Mouse (Mus musculus) liver, adult (tissue): ENCODE measurements around the gene Scn4b.

Source experiments
- GATA4 ChIP-seq: IDR thresholded peaks from 2 replicates; pipeline ENCODE4 v1.6.1; 2014; ENCODE audit warnings: mild to moderate bottlenecking, low read length; ENCODE audit not compliant: insufficient replicate concordance

The Scn4b gene

DNA sequence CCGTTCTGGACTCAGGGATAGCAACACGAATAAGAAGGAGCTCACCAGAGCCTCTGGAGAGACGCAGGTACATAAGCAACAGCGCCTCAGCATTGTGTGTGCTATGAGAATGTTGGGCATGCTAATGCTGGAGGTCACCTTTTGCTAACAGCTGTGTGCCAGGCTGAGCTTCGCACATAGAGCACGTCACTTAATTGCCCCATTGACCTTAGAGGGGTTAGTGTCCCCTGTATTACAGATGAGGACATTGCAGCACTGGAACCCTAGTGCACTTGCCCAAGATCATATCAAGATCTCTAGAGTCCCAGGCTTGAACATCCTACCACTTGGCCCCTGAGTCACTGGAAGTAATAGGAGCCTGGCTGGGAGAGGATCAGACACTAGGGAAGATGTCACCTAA lies 17.6 kb upstream of the Scn4b start:
- no peak for TF ChIP-seq GATA4

GRCm38 (mm10) chr9:45121001-45121400 lies 17.2 kb upstream of the Scn4b start:
- TF ChIP-seq GATA4 = no peak

GRCm38 (mm10) chr9:45121769-45122168 lies 16.4 kb upstream of the Scn4b start:
- TF ChIP-seq GATA4 = no peak

DNA sequence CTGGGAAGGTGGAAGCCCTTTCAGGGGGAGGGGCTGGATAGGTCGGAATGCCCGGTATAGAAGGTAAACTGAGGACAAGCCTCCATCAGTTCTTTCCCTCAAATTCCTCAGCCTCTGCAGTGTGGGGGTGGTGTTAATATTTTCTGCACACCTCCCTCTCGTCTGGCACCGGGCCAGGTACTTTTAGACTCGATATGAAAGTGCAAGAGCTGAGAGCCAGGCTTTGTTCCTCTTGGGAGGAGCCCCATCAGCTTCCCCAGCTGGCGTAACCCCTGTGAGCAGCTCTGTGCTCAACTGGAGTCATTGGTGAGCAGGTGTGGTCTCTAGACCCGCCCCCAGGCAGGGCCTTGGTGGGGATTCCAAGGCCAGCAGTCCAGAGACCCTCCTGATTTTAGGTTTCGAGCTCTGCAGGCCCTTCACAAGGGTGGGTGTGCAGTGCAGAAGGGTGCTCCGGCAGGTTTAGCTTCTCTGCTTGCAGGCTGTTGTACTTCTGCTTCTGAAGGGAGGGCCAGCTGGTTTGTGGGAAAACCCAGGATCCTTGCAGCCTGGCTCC lies 15.9 kb upstream of the Scn4b start:
- no peak for TF ChIP-seq GATA4

DNA sequence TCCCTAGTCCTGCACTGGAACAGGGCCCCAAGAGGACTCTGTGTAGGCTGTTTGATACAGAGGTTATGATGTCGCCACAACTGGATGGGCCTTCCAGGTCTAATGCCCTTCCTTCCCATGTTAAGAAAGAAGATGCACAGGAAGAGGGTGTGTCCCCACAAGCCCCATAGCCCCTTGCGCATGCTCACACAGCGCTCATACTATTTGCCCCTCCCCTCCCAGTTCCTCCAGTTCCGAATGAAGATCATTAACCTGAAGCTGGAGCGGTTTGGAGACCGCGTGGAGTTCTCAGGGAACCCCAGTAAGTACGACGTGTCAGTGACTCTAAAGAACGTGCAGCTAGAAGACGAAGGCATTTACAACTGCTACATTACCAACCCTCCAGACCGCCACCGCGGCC lies 13.0 kb upstream of the Scn4b start:
- TF ChIP-seq GATA4 = no peak

DNA sequence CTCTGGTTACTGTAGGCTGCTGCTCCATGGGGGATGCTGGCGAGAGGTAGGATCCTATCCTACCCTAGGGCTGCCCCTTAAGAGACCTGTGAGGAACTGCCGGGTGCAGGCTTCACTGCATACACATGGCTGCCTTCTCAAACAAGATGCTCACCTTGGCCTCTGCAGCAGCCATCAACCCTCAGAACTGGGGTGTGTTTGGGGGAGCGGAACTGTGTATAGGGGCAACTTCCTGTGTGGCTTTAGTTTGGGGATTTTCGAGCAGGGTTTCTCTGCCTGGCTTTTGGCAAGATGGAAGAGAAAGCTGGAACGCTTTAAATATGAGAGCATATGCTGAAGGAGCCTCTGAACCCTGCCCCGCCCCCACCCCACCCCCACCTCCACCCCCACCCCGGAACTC lies 11.3 kb upstream of the Scn4b start:
- TF ChIP-seq GATA4 = no peak

DNA sequence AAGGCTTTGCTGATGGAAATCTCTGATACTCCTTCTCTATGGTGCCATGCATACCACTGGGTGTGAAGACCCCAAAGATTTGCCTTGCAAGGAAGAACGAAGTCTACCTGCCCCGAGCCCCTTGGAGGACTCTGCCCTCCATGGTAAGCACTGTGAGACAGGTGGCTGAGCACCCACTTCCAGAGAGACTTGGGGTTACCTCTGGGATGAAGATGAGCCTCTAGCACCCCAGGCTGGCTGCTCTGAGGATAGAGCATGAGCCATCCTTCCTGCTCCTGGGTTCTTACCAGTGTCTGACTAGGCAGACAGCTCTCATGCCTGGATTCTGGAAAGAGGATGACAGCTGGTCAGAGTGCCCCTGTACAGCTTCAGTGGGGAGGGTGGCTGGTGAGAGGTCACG lies 8.1 kb upstream of the Scn4b start:
- TF ChIP-seq GATA4 = no peak

GRCm38 (mm10) chr9:45133484-45134310 lies 4.5 kb upstream of the Scn4b start:
- no peak for TF ChIP-seq GATA4

DNA sequence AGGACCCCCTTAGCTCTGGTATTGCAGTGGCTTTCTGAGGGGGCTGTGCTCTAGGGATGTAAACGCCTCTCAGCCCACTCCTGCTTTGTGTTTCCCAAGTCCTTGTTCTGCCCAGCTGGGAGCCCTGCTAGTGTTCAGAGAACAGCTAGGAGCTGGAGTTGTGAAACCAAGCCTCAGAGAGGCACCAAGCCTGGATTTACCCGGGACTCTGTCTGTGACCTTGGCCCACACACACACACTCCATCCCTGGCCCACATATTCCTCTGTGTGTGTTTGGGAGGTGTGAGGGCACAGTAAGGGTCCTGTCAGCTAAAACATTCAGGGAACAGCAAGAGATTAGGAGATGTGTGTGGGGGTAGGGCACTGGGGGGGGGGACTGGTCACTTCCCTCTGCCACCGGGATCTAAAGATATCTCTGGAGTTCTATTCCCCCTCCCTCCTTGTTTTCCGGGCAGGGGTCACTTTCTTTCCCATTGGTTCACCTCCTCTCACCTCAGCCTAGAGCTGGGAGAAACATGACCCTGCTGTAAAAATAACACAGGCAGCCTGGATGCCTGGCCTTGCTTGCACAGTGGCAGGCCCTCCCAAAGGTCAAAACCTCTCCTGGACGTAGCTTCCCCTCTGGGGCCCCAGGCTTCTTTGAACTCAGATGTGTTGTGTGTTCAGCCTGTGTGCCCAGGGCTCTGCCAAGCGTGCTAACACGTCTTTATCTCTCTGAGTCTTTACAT lies 1.6 kb upstream of the Scn4b start:
- TF ChIP-seq GATA4 = no peak

DNA sequence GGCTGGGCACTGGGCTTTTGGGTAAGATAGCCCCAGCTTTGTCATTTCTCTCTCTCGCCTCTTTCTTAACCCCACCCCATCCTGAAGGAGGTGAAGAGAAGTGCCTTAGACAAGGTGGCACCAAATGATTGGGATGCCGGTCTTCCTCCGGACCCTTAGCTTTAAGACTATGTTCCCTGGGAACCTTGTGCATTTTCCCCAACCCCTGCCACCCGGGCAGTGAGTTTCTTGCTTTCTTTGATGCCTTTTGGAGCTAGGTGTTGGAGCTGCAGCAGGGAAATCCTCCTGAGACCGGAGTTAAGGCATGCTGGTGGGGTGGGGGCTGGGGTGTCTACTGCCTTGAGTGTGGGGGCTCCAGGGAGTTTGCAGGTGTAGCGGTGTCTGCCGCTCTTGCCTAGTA lies 887 bp downstream of the Scn4b start:
- TF ChIP-seq GATA4 = no peak

- no peak for TF ChIP-seq GATA4
These were observed 2.8 kb downstream of the Scn4b start for GRCm38 (mm10) chr9:45140945-45141344.

GRCm38 (mm10) chr9:45142686-45143085 lies 4.5 kb downstream of the Scn4b start:
- no peak for TF ChIP-seq GATA4

DNA sequence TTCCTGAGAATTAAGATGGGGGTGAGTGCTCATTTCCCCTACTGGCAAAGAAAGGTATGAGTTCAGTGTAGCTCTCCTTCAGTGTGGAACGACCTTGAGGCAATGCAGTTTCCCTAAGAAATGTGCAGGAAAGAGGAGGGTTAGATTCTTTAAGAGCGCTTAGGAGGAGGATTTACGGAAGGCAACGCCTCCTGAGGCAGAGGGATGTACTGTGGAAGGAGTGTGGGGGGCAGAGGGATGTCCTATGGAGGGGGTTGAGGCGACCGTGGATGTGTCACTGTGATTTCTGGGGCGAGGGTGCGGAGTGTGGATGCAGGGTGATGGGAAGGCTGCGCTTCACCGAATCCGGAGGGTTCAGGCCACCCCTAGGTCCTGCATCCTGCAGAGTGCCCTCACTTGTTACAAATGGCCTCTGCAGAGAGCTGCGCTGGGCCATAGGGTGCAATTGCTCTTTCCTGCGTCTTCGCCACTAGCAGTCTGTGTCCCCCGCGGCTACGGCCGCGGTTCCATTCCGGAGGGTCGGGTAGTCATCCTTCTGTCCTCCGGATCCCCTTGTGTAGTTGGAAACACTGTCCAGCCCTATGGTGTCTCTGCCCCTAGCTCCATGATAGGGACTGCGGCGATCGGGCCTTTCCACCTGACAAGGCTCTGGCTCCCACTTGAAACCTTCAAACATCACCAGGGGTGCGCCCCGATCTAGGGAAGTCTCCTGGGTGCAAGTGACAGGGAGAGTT lies 7.5 kb downstream of the Scn4b start:
- TF ChIP-seq GATA4 = no peak

DNA sequence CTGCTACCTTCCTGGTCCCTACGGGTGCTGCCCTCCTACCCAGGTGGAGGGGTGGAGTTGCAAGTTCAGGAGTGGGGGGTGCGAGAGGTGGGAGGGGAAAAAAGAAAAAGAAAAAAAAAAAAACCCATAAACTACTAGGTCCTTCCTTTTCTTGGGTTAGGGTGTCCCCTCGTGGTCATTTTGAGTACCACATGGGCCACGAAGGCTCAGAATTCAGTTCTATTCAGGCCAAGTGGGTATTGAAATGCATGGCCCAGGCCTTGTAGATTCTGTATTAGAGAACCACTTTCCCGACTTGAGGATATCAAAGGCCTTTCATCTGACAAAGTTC lies 8.0 kb downstream of the Scn4b start:
- no peak for TF ChIP-seq GATA4

- no peak for TF ChIP-seq GATA4
These were observed 12.7 kb downstream of the Scn4b start for GRCm38 (mm10) chr9:45150933-45151332.

GRCm38 (mm10) chr9:45153361-45153760 lies 15.2 kb downstream of the Scn4b start:
- TF ChIP-seq GATA4 = no peak
